Mouse (Mus musculus) small intestine, adult 2 months (tissue): ENCODE results near the gene Glrb.

Source experiments
- CTCF ChIP-seq: fragments of 200-500 bp; IDR thresholded peaks from 2 replicates; pipeline ENCODE4 v1.5.1; 2012; ENCODE audit warnings: low read depth, mild to moderate bottlenecking, control low read depth, inconsistent platforms, low read length, moderate library complexity, mixed read lengths; ENCODE audit not compliant: insufficient replicate concordance, insufficient read length; ENCODE audit errors: extremely low read depth
- POLR2A ChIP-seq: fragments of 200-500 bp; IDR thresholded peaks from 2 replicates; pipeline ENCODE4 v1.6.1; 2012; ENCODE audit warnings: low read depth, mild to moderate bottlenecking, control low read depth, inconsistent platforms, low read length, moderate library complexity

- no peak for TF ChIP-seq POLR2A
- no peak for TF ChIP-seq CTCF
Observed at GRCm38 (mm10) chr3:80891087-80891486, 22.4 kb downstream of the Glrb start.
